Mouse (Mus musculus): ENCODE data around the gene Adam22. TPM values are rescaled to one million over a fixed set of nuclear protein-coding genes. Genes with fewer than 3 reads are reported as not detected.

The Adam22 gene
- total RNA-seq, 2 experiments from 2014 or later = 211 to 220 TPM

DNA sequence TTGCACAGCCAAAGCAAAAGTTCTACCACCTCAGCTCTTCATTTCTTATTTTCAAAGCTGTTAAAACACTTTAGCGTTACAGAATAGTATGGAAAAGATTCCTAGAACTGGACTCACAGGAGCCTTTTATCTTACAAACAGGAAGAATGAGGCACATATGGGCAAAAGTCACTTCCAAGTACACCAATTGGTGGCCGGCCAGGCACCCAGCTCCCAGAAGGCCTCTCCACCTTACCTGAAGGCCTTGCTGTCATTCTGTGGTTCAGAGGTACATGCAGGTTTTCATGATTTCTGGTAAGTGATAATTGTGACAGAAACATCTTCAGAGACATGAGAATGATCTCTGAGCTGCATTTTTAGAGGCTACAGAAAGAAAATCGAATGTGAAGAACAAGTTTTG lies 24.7 kb downstream of the Adam22 start:
- DNase-seq (ENCODE audit: low spot score in 2 of 2) = no peak
- intact Hi-C loops (cut with DNase I) = no loop called here

DNA sequence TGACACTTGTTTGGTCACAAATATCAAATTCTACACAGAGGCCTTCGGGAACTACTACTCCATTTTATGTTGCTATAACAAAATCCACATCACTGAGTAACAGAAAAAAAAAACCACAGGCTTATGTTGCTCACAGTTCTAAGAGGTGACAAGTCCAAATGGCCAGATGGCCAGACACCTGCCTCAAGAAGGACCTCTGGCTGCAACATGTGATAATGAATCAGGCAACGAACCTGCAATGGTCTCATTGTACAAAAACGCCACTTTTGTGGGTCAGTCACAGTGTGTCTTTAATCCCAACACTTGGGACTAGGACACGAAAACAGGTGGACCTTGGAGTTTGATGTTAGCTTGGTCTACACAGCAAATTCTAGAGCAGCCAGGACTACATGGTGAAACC lies 26.3 kb downstream of the Adam22 start:
- no peak for DNase-seq (ENCODE audit: low spot score in 2 of 2)

DNA sequence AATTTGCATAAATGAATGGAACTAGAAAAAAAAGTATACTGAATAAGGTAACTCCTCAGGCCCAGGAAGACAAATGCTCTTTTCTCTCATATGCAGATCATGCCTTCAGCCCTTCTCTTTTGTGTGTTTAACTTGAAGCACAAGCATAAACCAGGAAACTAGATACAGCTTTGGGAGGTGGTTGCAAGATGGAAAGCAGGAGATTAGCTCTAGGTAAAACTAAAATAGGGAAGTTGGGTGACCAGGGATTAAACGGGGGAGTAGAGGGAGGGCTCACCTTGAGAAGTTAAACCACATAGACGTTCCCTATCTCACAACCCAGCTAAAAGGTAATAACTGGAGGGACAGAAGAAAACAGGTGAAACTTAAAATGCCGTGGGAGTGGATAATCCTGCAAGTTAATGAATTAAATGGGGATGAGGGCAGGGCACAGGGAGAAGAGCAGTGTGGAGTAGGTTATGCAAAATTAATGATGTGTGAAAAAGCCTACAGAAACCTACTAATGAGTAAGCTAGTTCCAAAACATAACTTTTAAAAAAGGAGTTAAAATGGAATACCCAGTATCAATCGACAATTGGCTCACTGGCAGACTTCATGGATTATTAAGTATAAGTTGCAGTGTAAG lies 40.2 kb downstream of the Adam22 start:
- DNase-seq (ENCODE audit: low spot score in 2 of 2) = no peak
- intact Hi-C loops (cut with DNase I) = no loop called here

More for the DNA sequence above, 26.3 kb downstream of the Adam22 start:
- intact Hi-C loops (cut with DNase I) = no loop called here

DNA sequence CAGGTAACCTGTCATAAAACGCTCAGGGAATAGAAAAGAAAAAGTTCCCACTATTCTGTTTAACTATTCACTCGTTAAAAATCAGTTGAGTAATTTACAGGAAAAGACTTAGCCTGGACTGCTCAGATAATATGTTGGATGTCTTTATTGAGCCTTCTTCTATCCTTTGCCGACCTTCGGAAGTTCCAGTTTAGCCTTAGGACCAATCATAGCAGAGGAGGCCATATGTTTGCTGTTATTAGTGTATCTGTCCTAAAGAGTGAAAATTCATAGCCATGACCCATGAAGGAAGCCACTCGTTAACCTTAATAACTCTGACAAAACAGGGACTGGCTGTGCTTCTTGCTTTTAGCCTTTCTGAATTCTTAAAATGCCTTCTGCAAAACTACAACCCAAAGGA lies 41.3 kb downstream of the Adam22 start:
- DNase-seq (ENCODE audit: low spot score in 2 of 2) = no peak
- intact Hi-C loops (cut with DNase I) = no loop called here

DNA sequence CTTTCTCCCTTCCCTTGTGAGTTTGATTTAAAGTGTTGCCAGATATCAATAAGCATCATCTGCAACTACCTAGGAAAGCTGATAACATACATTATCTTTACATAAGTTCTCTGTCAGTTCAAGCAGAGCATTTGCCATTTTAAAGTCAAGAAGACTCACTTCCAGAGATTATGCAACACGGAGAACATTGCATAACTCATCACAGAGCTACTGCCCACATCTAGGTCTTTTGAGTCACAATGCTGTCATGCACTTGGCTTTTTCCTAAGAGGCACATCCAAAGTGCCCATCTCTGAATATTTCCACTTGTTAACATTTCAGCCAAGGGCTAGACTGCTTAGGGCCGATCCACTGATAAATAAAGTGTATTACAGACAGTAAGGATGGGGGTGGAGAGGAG lies 55.6 kb downstream of the Adam22 start:
- peak in 1 of 2 experiments; percentile 54 for DNase-seq (ENCODE audit: low spot score in 2 of 2)
- intact Hi-C loops (cut with DNase I) = no loop called here

DNA sequence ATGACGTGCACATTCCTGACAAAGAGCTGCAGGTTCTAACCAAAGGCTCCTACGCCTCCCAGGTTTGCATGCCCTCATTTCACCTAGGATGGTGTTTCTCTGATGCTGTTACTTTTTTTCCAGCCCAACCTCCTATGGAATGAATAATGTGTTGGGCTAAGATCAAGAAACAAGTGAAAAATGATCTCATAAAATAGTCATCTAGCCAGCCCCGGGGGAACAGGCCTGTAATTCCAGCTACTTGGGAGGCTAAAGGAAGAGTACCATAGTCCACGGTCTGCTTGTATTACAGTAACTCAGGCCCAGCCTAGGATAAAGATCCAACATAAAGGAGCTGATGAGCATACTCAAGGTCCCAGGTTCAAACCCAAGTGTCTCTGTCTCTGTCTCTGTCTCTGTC lies 57.1 kb downstream of the Adam22 start:
- no peak for DNase-seq (ENCODE audit: low spot score in 2 of 2)
- intact Hi-C loops (cut with DNase I) = no loop called here

DNA sequence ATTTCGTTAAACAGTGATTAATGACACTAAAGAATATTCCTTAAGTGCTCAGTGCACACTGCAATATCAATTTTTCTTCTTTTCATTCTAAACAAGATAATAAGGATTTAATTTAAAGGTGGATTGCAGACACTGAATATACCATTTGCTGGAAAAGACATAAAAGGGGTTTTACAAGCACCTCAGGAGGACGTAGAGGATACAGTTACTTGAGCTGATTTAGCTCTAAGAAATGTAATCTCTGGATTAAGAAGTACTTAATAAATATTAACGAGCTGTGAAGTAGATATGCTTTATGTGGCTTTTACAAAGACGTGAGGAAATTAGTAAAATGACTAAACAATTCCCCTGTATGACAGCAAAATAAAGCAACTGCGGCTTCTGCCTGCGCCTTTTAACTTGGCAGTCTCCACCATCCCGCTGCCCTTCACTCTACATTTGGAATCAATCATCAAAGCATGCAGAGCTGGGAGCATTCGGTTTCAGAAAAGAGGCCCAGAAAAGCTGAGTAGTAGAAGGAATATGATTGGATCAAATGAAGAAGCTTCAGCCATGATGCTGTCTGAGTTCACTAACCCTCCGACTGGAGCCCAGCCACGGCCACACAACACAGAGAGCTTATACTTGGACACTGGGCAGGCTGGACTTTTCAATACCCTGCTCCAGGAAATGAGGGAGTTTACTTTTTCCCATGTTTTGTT lies 70.1 kb downstream of the Adam22 start:
- intact Hi-C loops (cut with DNase I) = no loop called here
- DNase-seq (ENCODE audit: low spot score in 2 of 2) = no peak

DNA sequence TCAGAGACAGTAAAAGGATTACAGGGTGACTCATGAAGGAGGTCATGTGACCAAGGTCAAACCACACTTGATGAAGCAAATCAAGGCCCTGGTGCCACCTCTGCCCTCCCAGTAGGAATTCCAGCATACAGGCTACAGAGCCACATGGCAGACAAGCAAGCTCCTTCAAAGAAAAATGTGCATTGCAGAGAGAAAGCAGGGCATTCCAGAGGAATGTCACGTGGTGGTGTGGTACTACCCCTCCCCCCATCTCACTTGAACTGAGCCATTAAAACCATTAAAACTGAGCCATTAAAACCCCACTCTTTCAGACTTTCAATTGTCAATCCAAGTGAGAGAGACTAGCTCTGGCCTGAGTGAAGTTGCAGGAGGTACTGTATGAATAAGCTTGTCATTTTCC lies 74.7 kb downstream of the Adam22 start:
- no peak for DNase-seq (ENCODE audit: low spot score in 2 of 2)
- intact Hi-C loops (cut with DNase I) = no loop called here

DNA sequence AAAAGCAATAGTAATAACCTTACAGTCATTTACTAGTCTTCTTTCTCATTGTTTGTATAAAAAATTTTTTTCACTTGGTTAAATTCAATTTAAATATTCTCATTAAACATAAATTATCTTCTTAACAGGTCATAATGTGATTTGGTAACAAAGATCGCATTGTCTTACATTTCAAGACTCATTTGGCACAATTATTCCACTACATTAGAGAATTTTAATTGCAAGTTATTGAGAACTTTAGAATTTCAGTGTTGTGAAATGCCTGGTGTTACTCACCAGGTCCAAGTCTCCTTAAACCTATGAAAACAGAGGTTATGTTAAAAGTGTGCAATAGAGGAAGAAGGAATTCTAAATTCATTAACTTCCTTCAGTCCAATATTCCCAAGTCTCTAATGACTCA lies 76.5 kb downstream of the Adam22 start:
- intact Hi-C loops (cut with DNase I) = no loop called here
- no peak for DNase-seq (ENCODE audit: low spot score in 2 of 2)

DNA sequence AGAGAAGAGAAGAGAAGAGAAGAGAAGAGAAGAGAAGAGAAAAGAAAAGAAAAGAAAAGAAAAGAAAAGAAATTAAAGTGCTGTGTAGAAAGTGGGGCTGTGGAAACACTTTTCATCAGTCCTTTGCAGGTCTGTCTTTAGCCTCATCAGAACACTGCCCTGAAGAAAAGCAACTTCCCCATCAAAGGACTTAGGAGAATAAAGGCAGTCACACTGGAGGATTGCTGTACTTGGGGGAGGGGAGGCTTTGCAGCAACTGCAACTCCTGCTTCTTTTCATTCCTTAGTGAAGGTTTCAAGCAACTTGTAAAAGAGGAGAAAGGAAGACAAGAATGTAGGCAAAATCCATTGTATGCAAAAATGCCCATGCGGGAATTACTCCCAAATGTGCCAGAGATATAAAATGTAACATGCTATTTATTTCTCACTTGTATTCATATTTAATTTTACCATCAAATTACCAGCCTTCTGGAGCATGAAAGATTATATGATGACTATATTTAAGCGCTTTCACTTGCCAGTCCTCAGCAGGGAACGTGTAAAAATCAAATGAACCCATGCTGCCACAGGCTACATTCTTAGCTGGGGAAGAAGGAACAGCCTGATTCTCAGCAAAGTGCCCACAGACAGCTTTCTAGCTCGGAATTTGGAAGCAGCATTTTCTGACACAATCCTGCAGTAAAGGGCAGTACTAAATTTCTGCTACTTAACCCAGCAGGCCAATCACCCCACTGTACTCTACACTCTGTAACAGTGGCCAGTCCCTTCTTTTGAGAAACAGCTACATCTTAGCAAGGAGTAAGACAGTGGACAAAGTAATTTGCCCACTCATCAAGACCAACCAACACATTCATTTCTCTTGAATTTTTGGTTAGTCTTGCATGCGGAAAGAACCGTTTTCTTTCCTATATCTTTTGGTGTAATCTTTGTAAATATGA lies 78.0 kb downstream of the Adam22 start:
- intact Hi-C loops (cut with DNase I) = no loop called here
- no peak for DNase-seq (ENCODE audit: low spot score in 2 of 2)

DNA sequence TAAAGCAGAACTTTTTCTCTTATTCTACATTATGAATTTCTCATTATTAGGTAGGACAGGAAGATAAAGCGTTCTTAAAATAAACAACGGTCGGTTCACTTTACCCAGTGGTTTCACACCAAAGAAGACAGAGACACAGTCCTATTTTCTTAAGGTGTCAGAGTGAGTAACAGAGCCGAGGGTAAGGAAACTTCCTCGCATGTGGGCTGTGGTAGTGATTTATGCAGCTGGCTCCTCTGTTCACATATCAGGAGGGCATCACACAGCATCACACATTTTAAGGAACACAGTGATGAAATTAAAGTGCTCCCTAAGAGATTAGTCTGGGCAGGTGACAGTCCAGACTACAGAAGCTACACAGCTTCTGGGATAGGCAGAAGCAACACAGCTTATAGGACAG lies 83.8 kb downstream of the Adam22 start:
- no peak for DNase-seq (ENCODE audit: low spot score in 2 of 2)
- intact Hi-C loops (cut with DNase I) = no loop called here

DNA sequence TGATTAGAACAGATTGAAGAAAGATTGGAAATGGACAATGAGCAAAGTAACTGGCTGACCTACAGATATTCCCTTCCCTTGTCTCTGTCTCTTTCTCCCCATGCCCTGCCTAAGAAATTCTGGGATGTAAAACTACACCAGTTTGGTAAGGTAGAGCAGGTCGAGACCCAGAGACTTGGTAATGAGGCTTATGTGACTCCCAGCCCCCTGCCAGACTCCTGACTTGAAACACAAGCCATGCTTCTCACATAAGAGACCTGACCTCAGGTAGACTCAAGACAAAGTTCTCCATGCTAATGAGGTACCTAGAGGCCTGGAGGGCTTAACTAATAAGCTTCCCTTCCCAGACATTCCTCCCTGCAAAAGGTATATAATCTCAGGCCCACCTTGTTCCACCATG lies 91.8 kb downstream of the Adam22 start:
- intact Hi-C loops (cut with DNase I) = no loop called here
- no peak for DNase-seq (ENCODE audit: low spot score in 2 of 2)

DNA sequence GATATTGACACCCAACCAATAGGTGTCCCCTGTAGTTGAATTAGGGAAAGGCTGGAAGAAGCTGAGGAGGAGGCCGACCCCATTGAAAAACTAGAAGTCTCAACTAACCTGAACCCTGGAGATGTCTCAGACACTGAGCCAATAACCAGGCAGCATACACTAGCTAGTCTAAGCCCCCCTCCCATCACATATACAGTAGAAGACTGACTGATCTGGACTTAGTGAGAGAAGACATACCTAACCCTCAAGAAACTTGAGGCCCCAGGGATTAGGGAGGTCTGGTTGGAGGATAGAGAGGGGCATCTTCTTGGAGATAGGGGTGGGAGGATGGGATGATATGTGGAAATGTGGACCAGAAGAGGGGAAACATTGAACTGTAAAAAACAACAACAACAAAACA lies 110.6 kb downstream of the Adam22 start:
- no peak for DNase-seq (ENCODE audit: low spot score in 2 of 2)
- intact Hi-C loops (cut with DNase I) = no loop called here

DNA sequence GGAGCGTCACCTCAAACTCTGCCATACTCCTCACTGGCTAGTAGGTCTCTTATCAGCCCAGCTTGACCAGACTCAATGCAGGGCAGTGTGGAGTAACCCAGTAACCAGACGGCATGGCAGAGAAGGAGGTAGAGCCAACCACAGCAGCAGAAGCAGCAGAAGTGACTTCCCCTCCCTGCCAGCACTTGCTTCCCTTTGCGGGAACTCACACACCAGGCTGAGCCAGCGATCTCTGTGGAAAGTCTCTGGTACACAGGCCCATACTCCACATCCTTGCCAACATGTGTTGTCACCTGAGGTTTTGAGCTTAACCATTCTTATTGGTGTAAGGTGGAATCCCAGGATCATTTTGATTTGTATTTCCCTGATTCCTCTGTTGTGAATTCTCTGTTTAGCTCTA lies 111.5 kb downstream of the Adam22 start:
- intact Hi-C loops (cut with DNase I) = no loop called here

DNA sequence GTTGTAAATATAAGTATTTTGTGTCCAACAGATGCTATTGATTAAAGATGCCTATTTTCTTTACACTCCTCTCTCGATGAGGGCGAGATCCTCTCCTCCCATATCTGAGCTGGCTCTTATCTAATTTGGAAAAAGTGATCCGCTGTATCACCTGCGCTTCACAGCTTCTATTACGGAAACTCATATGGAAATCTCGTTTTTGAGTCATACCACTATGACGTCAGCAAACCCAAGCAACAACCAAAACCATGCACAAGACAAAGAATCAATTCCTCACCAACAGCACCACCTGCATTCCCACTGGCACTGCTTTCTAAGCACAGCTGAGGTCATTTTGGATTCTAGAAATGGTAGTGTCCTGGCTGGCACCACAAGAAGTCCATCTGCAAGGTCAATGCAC lies 123.3 kb downstream of the Adam22 start:
- intact Hi-C loops (cut with DNase I) = no loop called here
- no peak for DNase-seq (ENCODE audit: low spot score in 2 of 2)

More for the DNA sequence above, 111.5 kb downstream of the Adam22 start:
- DNase-seq (ENCODE audit: low spot score in 2 of 2) = no peak

DNA sequence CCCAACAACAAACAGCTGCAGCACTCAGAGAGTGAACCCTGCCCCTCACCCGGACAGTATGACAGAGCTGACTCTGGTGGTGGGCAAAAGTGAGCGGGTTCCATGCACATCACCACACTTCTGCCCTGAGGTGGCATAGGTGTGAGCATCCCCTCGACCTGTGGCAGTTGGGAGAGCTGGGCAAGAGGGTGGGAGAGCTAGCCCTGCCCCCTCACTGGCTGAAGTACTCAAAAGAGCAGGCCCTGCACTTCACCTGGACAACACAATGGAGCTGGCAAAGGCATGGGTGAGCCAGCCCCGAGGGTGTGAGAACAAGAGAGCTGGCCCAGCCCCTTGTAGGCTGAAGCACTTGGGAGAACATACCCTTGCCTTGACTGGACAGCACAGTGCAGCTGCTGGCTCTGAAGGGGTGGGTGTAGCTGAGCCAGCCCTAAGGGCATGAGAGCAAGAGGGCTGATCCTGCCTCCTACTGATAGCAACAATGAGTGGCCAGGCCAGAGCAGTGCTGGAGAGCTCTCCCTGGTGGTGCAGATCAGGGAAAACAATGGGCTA lies 124.8 kb downstream of the Adam22 start:
- no peak for DNase-seq (ENCODE audit: low spot score in 2 of 2)
- intact Hi-C loops (cut with DNase I) = no loop called here

DNA sequence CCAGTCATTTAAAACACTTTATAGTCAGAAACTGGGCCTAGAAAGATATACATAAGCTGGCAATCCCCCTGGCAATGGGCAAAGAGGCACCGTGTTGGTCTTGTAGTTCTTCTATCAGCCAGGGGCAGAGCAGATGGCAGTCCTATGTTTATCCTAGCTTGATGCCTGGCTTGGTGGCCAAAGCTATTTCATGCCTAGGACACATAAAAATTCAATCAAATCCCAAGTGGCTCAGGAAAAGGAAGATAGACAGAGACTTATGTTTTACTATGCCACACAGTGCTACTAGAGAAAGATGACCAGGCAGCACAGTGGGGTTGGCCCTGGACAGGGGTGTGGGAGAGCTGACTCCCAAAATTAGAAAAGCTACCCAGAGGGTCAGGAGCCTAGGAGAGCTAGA lies 125.3 kb downstream of the Adam22 start:
- intact Hi-C loops (cut with DNase I) = no loop called here
- DNase-seq (ENCODE audit: low spot score in 2 of 2) = no peak

DNA sequence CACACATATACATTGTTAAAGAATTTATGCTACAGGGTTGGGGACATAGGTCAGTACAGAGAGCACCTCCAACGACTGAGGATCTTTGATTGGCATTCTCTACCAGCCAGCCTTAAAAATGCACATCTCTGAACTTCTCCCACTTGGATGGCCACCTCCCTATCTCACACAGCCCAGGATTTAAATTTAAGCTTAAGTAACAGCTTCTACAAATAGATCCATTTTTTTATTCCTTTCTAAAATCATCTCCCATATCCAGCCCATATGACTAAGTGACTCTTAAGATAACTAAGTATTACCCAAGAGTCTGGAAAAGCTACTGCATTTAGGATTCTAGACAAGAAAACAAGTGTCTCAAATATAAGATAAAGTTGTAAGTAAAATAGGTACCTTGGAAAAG lies 140.9 kb downstream of the Adam22 start:
- intact Hi-C loops (cut with DNase I) = no loop called here
- peak in 1 of 2 experiments; percentile 10 for DNase-seq (ENCODE audit: low spot score in 2 of 2)

DNA sequence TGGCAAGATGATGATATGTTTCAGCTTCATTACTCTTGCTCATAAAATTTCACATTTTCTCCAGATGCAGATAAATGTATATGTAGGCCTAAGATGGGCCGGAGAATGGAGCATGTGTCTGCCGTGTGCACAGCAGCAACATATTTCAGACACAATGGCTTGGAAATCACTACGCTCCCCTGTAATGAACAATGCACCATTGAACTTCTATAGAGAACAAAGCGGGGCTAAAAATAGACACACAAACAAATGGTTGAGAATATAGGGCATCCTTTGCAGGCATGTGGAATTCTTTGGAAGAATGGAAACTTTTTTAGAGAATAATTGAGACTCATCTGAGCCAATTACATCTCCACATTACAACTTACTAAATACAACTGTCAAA lies 143.6 kb downstream of the Adam22 start:
- no peak for DNase-seq (ENCODE audit: low spot score in 2 of 2)
- intact Hi-C loops (cut with DNase I) = no loop called here

DNA sequence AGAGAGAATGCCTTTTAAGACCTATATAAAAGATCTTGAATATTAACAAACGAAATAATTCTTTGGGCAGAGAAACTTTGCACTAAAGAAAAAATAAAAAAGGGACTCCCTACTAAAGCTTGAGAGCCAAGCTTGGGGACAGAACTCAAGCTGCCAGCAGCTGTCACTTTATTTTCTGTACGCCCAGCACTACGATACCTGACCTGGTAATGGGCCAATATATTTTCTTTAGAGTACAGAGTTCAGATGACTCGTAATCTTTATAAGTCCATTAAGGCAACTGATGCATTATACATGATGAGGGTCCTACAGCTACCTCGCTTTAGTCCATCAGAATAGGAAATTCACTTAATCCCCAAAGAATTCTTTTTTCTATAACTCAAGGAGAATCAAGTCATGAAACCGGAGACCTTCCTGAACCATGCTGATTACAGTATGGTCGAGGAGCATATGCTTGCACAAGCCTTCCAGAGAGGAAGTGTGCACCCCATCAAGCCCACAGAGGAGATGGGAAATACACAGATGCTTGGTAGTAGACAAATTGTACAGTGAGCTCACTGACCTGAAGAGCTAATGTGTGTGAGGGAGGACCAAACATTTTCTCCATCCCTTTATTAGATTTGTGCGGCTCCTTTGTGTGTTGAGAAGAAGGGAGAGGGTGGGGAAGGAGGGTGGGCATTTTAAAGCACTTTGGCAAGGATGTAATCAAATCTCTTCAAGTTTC lies 144.2 kb downstream of the Adam22 start:
- no peak for DNase-seq (ENCODE audit: low spot score in 2 of 2)
- intact Hi-C loops (cut with DNase I) = no loop called here

All from left cerebral cortex, postnatal 14 days (tissue).